Mouse (Mus musculus): ENCODE results near the gene Olfr835.

The Olfr835 gene

GRCm38 (mm10) chr9:19032435-19032834 is at the start of gene Olfr835:
Gene Olfr835, plus strand, starts transcription at chr9:19032735.
- DNase-seq: no peak

- DNase-seq: no peak
These were observed 44.8 kb upstream of the Olfr835 start, which contains the start of gene Olfr834 for GRCm38 (mm10) chr9:18987690-18988089. Gene Olfr834, plus strand, starts transcription at chr9:18987990.

- DNase-seq: no peak
These were observed 52.5 kb downstream of the Olfr835 start for GRCm38 (mm10) chr9:19084986-19085385.

All from right cerebral cortex, adult 18-20 months (tissue).